Mouse (Mus musculus) thymus, adult 2 months (tissue): ENCODE data around the gene Socs2.

Experiments used
- CTCF ChIP-seq: fragments of 200-500 bp; IDR thresholded peaks from 2 replicates; pipeline ENCODE4 v1.5.1; 2012; ENCODE audit warnings: mild to moderate bottlenecking, control low read depth, low read length, moderate library complexity, borderline replicate concordance; ENCODE audit not compliant: control insufficient read depth, poor library complexity, insufficient read depth; ENCODE audit errors: extremely low read depth
- POLR2A ChIP-seq: fragments of 200-500 bp; IDR thresholded peaks from 2 replicates; pipeline ENCODE4 v1.6.1; 2012; ENCODE audit warnings: mild to moderate bottlenecking, low read length, control low read depth, moderate library complexity; ENCODE audit not compliant: control insufficient read depth, poor library complexity, insufficient read depth; ENCODE audit errors: extremely low read depth

DNA sequence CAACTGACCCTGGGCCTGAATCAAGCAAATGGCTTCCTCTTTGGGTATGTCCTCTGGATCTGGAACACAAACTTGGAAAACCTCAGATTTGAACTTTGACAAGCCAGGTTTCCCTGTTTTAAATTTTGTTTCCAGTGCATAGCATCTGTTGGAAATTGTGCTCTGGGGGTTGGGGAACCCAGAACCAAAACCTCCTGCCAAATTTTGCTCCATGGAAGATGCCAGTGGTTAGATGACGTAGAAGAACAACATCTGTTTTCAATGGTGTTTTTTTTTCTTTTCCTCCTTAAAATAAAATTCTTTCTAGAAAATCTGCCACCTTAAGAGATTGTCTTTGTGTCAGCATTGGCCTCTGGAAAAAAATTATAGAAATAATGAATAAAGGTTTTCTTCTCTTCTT, 31.9 kb downstream of the Socs2 start:
- TF ChIP-seq CTCF (no peak), POLR2A (no peak)
